Mouse (Mus musculus) liver, embryonic 12.5 days (tissue): ENCODE measurements around the gene Fkbp4. TPM values are rescaled to one million over a fixed set of nuclear protein-coding genes. Genes with fewer than 3 reads are reported as not detected.

ENCODE experiments used
- ATAC-seq: fragments of 200-750 bp; cut with Nextera tagmentation; 2 replicates; pipeline ENCODE4 v1.8.0; 2017; ENCODE audit warnings: moderate number of reproducible peaks, mild to moderate bottlenecking, moderate library complexity
- H3K27ac ChIP-seq: fragments of 300-500 bp; sonication (generic); 2 replicates; pipeline ENCODE4 v1.5.1; 2016; ENCODE audit warnings: mild to moderate bottlenecking
- H3K27me3 ChIP-seq: fragments of 300-500 bp; sonication (generic); replicated peaks from 2 replicates; pipeline ENCODE4 v1.6.1; 2016; ENCODE audit warnings: mild to moderate bottlenecking, moderate library complexity
- H3K36me3 ChIP-seq: fragments of 300-500 bp; sonication (generic); 2 replicates; pipeline ENCODE4 v1.6.1; 2016; ENCODE audit warnings: mild to moderate bottlenecking, moderate library complexity
- H3K4me1 ChIP-seq: fragments of 300-500 bp; sonication (generic); 2 replicates; pipeline ENCODE4 v1.6.1; 2016
- H3K4me2 ChIP-seq: fragments of 300-500 bp; sonication (generic); 2 replicates; pipeline ENCODE4 v1.6.1; 2016; ENCODE audit warnings: mild to moderate bottlenecking, moderate library complexity
- H3K4me3 ChIP-seq: fragments of 300-500 bp; sonication (generic); 2 replicates; pipeline ENCODE4 v1.5.1; 2016; ENCODE audit warnings: mild to moderate bottlenecking, moderate library complexity
- H3K9ac ChIP-seq: fragments of 300-500 bp; sonication (generic); 2 replicates; pipeline ENCODE4 v1.6.1; 2016; ENCODE audit warnings: mild to moderate bottlenecking, moderate library complexity
- H3K9me3 ChIP-seq: fragments of 300-500 bp; sonication (generic); replicated peaks from 2 replicates; pipeline ENCODE4 v1.6.1; 2016; ENCODE audit warnings: mild to moderate bottlenecking, moderate library complexity
- WGBS: fragments of 180-500 bp; shearing (Covaris S2); methylation state at CpG from one replicate; pipeline ENCODE4 v1.1.7; 2016; ENCODE audit not compliant: insufficient replicate concordance; 5-methylcytosine and 5-hydroxymethylcytosine counted together
- polyA plus RNA-seq: library from polyadenylated mRNA; unstranded; fragments of >200 nt; fragmentation: Nextera tagmentation; extraction: Ambion mirVana; gene quantifications from 2 replicates; pipeline ENCODE4 v1.2.1, GENCODE M21; 2016

Fkbp4 gene
- polyA plus RNA-seq, result 332 and 346 TPM in 2 replicates

DNA sequence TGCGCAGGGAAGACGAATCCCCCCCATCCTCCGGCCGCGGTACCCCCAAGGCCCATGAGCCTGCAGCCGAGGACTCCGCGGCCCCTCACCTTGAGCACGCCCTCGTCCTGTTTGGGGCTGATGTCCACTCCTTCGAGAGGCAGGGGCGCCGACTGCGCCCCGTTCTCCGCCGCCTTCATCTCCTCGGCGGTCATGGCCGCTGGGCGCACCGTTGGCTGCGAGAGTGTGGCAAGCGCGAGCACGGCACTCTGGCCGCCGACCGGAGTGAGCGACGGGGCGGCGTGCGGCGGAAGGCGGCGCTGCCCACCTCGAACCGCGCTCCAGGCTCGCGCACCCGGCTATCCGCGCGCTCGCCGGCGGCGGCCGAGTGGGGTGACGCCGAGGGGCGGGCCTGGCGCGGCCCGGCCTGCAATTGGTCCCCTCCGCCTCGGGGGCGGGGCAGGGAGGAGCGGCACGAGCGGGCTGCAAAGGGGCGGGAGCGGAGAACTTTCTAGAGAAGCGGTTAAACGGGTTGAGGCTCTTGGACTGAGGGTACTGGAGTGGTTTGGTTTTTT is at the start of gene Fkbp4:
Fkbp4 (minus strand) TSS at position 361 of the 554 bp plus-strand sequence.
- Histone ChIP-seq H3K27me3 (no peaks in the 10 kb centered on the region), H3K9me3 (no peaks in the 10 kb centered on the region), H3K36me3 (peaks cover 33% of the 10 kb centered on the region), H3K4me2 (peak within 1 kb of the TSS; percentile 94), H3K27ac (peak within 1 kb of the TSS; percentile 93), H3K4me3 (peak within 1 kb of the TSS; percentile 89), H3K9ac (peak within 1 kb of the TSS; percentile 96), H3K4me1 (peaks cover 46% of the 10 kb centered on the region)
- ATAC-seq, result peak; percentile 94
- under 1% methylated on average over 67 of the region's 67 CpGs for WGBS

DNA sequence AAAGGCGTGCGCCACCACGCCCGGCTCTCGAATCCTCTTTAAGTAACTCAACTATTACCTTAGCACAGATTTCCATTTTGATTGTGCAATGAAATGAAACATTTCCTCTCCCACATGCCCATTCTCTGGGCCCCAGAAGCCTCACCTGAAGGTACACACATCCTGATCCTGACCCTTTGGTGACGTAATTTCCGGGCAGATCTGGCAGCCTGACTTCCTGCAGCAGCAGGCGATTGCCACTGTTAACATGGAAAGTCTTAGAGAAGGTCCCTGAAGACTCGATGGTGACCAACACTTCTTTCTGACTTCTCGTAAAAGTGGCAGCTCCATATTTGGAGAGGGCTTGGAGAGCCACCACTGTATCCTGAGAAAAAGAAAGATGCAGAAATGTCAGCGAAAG is 49.3 kb upstream of the Fkbp4 start:
- peaks cover 7% of the 10 kb centered on the region for H3K36me3 ChIP-seq
- no peak overlapping the region for H3K9ac ChIP-seq
- no peaks in the 10 kb centered on the region for H3K27me3 ChIP-seq
- no peak overlapping the region for H3K27ac ChIP-seq
- no peaks in the 10 kb centered on the region for H3K9me3 ChIP-seq
- H3K4me2 ChIP-seq, result no peak overlapping the region
- no peak for ATAC-seq
- 71% methylated on average over 11 of the region's 11 CpGs for whole genome bisulfite sequencing
- no peaks in the 10 kb centered on the region for H3K4me1 ChIP-seq
- no peak overlapping the region for H3K4me3 ChIP-seq

DNA sequence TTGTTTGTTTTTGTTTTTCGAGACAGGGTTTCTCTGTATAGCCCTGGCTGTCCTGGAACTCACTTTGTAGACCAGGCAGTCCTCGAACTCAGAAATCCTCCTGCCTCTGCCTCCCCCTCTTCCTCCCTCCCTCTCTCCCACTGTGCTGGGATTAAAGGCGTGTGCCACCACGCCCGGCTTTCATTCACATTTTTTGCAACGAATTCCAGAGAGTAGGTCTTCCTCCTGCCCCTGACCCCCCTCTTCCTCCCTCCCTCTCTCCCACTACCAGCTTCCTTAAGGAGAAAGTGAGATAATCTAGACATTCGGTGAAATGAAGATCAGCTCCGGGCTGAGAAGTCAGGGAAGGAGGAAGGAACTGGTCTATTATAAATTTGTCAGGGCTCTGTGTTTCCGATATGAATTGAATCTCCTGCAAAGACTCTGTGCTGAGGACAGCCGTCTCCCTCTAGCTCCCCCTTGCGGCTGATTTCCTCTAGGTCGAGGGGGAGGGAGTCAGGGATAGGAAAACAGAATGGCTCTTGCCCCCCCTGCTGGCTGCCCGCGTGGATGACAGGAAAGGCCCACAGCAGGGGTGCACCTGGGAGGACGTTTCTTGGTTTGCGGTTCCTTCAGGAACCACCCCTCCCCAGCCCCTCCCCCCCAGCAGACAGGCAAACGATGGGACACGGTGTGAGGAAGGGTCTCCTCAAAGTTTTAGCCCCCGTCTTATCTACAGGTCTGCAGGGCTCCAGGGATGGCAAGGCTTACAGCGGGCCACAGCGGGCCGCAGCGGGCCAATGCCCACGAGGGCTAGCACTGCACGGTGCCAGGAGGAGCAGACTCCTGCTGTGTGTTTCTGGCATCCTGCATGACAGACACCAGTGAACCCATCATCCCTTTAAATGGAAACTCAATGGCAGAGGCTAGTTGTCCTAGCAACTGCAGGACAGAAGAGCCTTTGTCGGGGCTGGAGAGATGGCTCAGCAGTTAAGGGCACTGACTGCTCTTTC is 41.3 kb upstream of the Fkbp4 start:
- ATAC-seq, result peak; percentile 88
- H3K4me1 ChIP-seq, result peaks cover 9% of the 10 kb centered on the region
- peak overlapping the region; percentile 49 for H3K4me2 ChIP-seq
- WGBS, result 16% methylated on average over 26 of the region's 26 CpGs
- no peak overlapping the region for H3K4me3 ChIP-seq
- no peak overlapping the region for H3K9ac ChIP-seq
- no peak overlapping the region for H3K27ac ChIP-seq
- no peaks in the 10 kb centered on the region for H3K36me3 ChIP-seq
- no peaks in the 10 kb centered on the region for H3K9me3 ChIP-seq
- H3K27me3 ChIP-seq, result 0 out of 2 replicates have a peak, but pooled peaks cover 7% of the 10 kb centered on the region

DNA sequence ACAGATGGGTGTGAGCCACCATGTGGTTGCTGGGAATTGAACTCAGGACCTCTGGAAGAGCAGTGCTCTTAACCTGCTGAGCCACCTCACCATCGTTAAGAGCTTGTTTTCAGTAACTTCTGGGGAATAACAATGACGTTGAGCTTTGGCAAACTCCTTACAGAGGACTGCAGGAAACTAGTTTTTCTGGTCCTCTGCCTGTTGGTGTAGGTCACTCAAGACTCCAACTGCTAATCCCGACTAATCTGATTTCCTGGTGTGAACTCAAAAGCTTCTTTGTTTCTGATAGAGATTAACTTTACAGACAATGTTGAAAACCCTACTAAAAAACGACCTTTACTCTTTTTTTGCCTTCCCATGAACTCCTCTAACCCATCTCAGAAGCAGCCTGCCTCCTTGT is 39.0 kb upstream of the Fkbp4 start:
- 16% methylated on average over 4 of the region's 4 CpGs for WGBS
- no peak for ATAC-seq
- Histone ChIP-seq H3K4me1 (peaks cover 9% of the 10 kb centered on the region), H3K27ac (no peak overlapping the region), H3K36me3 (no peaks in the 10 kb centered on the region), H3K9ac (no peak overlapping the region), H3K4me3 (no peak overlapping the region), H3K4me2 (no peak overlapping the region), H3K27me3 (0 out of 2 replicates have a peak, but pooled peaks cover 7% of the 10 kb centered on the region), H3K9me3 (no peaks in the 10 kb centered on the region)

DNA sequence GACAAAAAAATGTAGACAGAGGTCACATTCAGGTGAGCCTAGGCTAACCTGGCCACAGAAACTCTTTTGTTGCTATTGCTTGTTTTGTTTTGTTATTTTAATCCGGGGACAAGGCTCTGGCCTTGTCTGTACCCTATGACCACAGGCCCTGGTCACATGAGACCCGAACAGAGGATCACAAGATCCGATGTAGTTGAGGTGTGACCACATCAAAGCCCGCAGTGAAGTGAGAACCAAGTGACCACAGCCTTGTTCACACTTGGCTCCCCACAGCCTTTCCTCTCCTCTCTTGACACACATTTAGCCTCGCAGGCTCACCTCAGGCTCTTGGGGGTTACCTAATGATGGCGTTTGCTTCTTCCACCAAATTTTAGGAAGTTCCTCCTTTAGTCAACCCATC is 35.6 kb upstream of the Fkbp4 start:
- H3K4me3 ChIP-seq, result no peak overlapping the region
- no peaks in the 10 kb centered on the region for H3K9me3 ChIP-seq
- H3K9ac ChIP-seq, result no peak overlapping the region
- H3K27ac ChIP-seq, result no peak overlapping the region
- peaks cover 4% of the 10 kb centered on the region; the same call in 1 of the 2 replicates for H3K4me1 ChIP-seq
- no peaks in the 10 kb centered on the region for H3K27me3 ChIP-seq
- no peak overlapping the region for H3K4me2 ChIP-seq
- H3K36me3 ChIP-seq, result no peaks in the 10 kb centered on the region
- 66% methylated on average over 6 of the region's 6 CpGs for WGBS
- no peak for ATAC-seq

DNA sequence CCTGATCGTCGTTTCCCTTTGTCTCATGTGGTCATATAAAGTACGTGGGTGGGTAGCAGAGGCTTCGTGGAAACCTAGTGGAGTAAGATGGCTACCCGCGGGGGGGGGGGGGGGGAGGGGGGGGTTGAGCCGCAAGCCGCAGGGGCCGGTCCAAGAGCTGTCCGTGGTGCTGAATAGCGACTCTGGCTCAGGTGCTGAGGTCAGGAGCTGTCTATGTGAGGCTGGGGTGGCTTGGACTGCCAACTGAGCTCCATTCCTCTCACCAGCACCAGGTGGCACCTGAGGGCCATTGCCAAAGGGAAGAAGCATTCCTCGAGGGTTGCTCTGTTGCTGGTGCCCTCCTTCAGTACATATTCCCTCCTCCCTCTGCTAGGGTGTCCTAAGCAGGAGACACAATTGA is 31.0 kb upstream of the Fkbp4 start:
- H3K36me3 ChIP-seq, result no peaks in the 10 kb centered on the region
- H3K27me3 ChIP-seq, result no peaks in the 10 kb centered on the region
- no peak for ATAC-seq
- no peak overlapping the region; the same call in 1 of the 2 replicates for H3K9ac ChIP-seq
- H3K4me1 ChIP-seq, result peaks cover 31% of the 10 kb centered on the region
- H3K4me3 ChIP-seq, result no peak overlapping the region
- WGBS, result 8% methylated on average over 9 of the region's 12 CpGs
- no peak overlapping the region for H3K27ac ChIP-seq
- H3K4me2 ChIP-seq, result peak overlapping the region; percentile 33
- no peaks in the 10 kb centered on the region for H3K9me3 ChIP-seq

DNA sequence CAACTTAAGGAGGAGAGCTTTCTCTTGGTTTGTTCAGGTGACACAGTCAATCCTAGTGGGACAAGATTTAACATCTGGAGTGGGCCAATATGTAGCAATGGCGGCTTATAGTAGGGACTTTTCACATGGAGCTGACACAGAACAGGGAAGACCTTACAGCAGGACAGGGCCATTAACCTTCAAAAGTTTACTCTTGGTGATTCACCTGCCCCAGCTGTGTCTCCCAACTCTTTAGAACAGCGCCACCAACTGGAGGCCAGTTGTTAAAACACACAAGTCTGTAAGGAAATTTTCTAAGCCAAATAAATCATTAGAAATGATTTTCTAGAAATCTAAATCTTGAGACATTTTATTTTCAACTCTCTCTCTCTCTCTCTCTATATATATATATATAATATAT is 28.8 kb upstream of the Fkbp4 start:
- Histone ChIP-seq H3K36me3 (no peaks in the 10 kb centered on the region), H3K4me3 (no peak overlapping the region)
- WGBS, result 37% methylated on average over 2 of the region's 2 CpGs

DNA sequence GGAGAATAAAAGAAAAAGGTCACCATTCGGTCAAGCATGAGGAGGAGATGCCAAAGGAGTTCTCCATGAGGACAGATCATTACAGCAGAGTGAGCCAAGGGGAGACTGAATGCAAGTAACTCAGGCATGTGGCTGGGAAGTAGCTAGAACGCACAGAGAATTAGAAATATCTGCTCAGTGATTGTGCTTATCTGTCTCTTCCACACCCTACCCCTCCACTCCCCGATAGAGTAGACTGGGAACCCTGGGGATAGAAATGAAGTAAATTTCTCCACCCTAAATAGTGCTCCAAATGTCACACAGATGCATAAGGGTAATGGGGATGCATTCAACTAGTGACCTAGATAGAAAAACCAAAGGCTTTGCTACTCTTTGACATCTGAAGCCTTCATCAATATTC is 28.1 kb upstream of the Fkbp4 start:
- no peak overlapping the region for H3K27ac ChIP-seq
- H3K4me3 ChIP-seq, result no peak overlapping the region
- H3K9ac ChIP-seq, result no peak overlapping the region
- no peaks in the 10 kb centered on the region for H3K27me3 ChIP-seq
- ATAC-seq, result peak; percentile 81
- no peaks in the 10 kb centered on the region for H3K9me3 ChIP-seq
- H3K36me3 ChIP-seq, result no peaks in the 10 kb centered on the region
- WGBS, result 29% methylated on average over 3 of the region's 3 CpGs
- peak overlapping the region; percentile 24 for H3K4me2 ChIP-seq
- peaks cover 31% of the 10 kb centered on the region for H3K4me1 ChIP-seq

More for the DNA sequence above, 28.8 kb upstream of the Fkbp4 start:
- Histone ChIP-seq H3K4me2 (no peak overlapping the region), H3K4me1 (peaks cover 31% of the 10 kb centered on the region), H3K9me3 (no peaks in the 10 kb centered on the region), H3K9ac (no peak overlapping the region), H3K27me3 (no peaks in the 10 kb centered on the region), H3K27ac (no peak overlapping the region)
- ATAC-seq, result no peak

DNA sequence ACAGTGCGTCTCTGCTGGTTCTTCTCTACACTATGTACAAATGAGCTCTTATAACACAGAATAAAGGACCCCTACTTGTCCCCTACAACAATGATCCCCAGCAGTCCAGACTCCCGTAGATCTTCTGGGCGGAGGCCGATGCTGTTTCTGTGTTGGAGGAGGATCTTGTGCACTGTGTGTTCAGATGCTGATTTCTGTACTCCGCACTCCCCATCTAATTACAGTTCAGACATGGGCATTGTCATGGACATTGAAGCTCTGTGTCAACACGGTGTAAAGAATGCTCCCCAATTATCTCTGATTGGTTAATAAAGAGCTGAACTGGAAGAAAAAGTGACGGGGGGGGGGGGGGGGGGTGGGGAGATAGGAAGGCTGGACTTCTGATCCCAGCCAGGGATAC is 27.6 kb upstream of the Fkbp4 start:
- peak; percentile 31; the same call in 1 of the 2 replicates for ATAC-seq
- Histone ChIP-seq H3K4me1 (peaks cover 31% of the 10 kb centered on the region), H3K4me3 (no peak overlapping the region), H3K9me3 (no peaks in the 10 kb centered on the region), H3K27ac (no peak overlapping the region), H3K4me2 (peak overlapping the region; percentile 24), H3K36me3 (no peaks in the 10 kb centered on the region), H3K9ac (no peak overlapping the region), H3K27me3 (no peaks in the 10 kb centered on the region)
- 61% methylated on average over 7 of the region's 7 CpGs for WGBS

DNA sequence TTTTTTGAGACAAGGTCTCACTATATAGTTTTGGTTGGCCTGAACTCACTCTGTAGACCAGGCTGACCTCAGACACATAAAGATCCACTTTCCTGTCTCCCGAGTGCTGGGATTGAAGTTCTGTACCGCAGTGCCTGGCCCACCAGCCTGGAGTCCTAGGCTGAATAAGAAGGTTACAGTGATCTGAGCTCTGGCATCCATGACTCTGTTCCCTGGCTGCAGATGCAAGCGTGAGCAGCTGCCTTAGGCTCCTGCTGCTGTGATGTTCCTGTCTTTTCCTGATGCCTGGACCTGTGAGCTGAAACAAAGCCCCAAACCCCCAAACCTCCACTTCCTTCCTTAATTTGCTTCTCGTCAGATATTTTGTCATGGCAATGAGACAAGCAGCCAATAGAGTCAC is 26.5 kb upstream of the Fkbp4 start:
- Histone ChIP-seq H3K27me3 (no peaks in the 10 kb centered on the region), H3K9me3 (no peaks in the 10 kb centered on the region), H3K4me3 (no peak overlapping the region), H3K4me2 (no peak overlapping the region), H3K9ac (no peak overlapping the region), H3K4me1 (peaks cover 31% of the 10 kb centered on the region), H3K36me3 (no peaks in the 10 kb centered on the region), H3K27ac (no peak overlapping the region)
- WGBS, result 61% methylated on average over 4 of the region's 4 CpGs
- ATAC-seq, result no peak

DNA sequence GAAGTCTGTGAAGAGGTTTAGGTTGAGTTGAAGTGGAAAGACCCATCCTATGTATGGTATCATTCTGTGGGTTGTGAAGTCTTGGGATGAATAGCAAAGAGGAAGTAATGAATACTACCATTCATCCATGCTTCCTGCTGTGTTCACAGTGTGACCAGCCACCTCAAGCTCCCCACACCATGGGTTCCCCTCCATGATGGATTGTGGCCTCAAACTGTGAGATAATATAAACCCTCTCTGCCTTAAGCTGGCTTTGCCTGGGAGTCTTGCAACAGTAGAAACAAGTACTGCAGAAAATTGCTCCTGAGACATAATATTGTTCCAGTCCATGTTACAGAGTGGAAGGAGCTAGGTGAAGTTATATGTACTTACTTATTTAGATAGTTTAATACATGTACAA is 23.1 kb upstream of the Fkbp4 start:
- Histone ChIP-seq H3K9ac (no peak overlapping the region), H3K36me3 (no peaks in the 10 kb centered on the region), H3K4me3 (no peak overlapping the region), H3K27me3 (no peaks in the 10 kb centered on the region), H3K27ac (no peak overlapping the region), H3K4me1 (peaks cover 14% of the 10 kb centered on the region), H3K4me2 (no peak overlapping the region), H3K9me3 (no peaks in the 10 kb centered on the region)
- ATAC-seq, result no peak

DNA sequence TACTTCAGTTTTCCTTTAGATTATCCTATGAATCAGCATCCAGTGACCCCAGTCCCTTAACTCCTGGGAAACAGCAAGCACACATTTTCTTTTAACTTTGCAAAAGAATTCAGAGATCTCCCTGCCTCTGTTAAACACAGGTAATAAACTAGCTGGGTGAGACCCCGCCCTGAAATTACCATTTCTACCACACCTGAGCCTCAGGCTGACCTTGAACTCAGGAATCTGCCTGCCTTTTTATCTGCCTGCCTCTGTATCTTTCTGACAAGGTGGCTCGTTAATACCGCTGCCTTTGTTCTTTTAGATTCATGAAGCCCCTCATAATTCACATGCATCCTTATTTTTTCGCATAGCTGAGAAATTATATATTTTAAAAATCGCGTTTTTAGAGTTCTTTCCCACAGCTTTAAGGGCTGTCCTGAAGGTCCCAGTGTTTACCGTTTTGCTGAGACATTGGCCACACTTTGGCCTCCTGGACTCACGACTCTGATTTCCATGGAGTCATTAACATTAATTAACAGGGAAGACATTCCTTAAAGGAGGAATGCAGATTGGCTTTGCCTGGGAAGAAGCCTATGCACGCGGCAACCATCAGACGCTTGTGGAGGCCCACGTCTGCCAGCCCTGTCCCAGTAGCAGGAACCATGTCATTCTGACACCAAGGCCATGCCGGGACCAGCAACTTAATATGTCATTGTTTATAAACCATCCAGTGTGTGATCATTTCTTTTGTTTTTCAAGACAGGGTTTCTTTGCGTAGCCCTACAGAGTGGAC is 22.4 kb upstream of the Fkbp4 start:
- WGBS, result 69% methylated on average over 14 of the region's 14 CpGs
- H3K4me1 ChIP-seq, result peaks cover 7% of the 10 kb centered on the region
- no peak overlapping the region for H3K4me3 ChIP-seq
- H3K9me3 ChIP-seq, result no peaks in the 10 kb centered on the region
- H3K9ac ChIP-seq, result no peak overlapping the region
- ATAC-seq, result no peak
- no peaks in the 10 kb centered on the region for H3K36me3 ChIP-seq
- no peak overlapping the region for H3K4me2 ChIP-seq
- H3K27me3 ChIP-seq, result no peaks in the 10 kb centered on the region
- H3K27ac ChIP-seq, result no peak overlapping the region
